Comparison of ENCODE assay signal across 17 mouse cellular contexts in genomic region chr4:132406393-132407189, GRCm38 (mm10). TPM values are rescaled to one million over a fixed set of nuclear protein-coding genes. Genes with fewer than 3 reads are reported as not detected.
A peak's percentile ranks its signal among the peaks of the same experiment; 100 is the strongest.
DNase-seq lines count a peak whose midpoint lies in the region; ATAC-seq and TF ChIP-seq lines count a peak whose summit lies in the region.
"Had no signal": no experiment of that assay in that cellular context is flagged by ENCODE, and none has a peak within 500 bp of the region (broad histone marks: within the 10 kb centered on the region; RNA-seq: fewer than 3 reads in every experiment).

No protein-coding gene starts in this region.

- TF ChIP-seq CTCF in midbrain, postnatal 0 days (IDR thresholded peaks at IDR 0.05): no peak

- no peak overlapping the region for H3K4me3 ChIP-seq in heart, embryonic 16.5 days (ENCODE audit: low read length)
- no peak overlapping the region for H3K4me3 ChIP-seq in midbrain, postnatal 0 days (ENCODE audit: low read depth, low read length)
- H3K4me3 ChIP-seq: limb, embryonic 15.5 days; megakaryocyte, embryonic 14.5 days; neural tube, embryonic 15.5 days had no signal

- ATAC-seq in heart, embryonic 16.5 days (replicated peaks; ENCODE audit: extremely low read depth, insufficient read depth, low FRiP score): no peak
- ATAC-seq in midbrain, postnatal 0 days (ENCODE audit: low FRiP score): no peak
- ATAC-seq: inflammation-experienced regulatory T-cells, adult 6 months; Patski had no signal

- no peaks in the 10 kb centered on the region for H3K9me3 ChIP-seq in heart, embryonic 16.5 days (replicated peaks; ENCODE audit: control insufficient read depth, low read length)
- no peaks in the 10 kb centered on the region for H3K9me3 ChIP-seq in midbrain, postnatal 0 days (ENCODE audit: low read length)
- H3K9me3 ChIP-seq: limb, embryonic 15.5 days; megakaryocyte, embryonic 14.5 days; neural tube, embryonic 15.5 days had no signal

- H3K4me2 ChIP-seq in heart, embryonic 16.5 days (ENCODE audit: low read depth, low read length): no peak overlapping the region
- no peak overlapping the region for H3K4me2 ChIP-seq in midbrain, postnatal 0 days (ENCODE audit: low read depth, low read length, poor library complexity, severe bottlenecking)
- H3K4me2 ChIP-seq: limb, embryonic 15.5 days; neural tube, embryonic 15.5 days had no signal

- H3K27me3 ChIP-seq in heart, embryonic 16.5 days (ENCODE audit: control insufficient read depth, insufficient read depth, low read length): no peaks in the 10 kb centered on the region
- no peaks in the 10 kb centered on the region for H3K27me3 ChIP-seq in midbrain, postnatal 0 days (ENCODE audit: insufficient read depth, low read length)
- H3K27me3 ChIP-seq: limb, embryonic 15.5 days; megakaryocyte, embryonic 14.5 days; neural tube, embryonic 15.5 days; Patski had no signal

- DNase-seq in heart, adult 8-10 months (ENCODE audit: low spot score): no peak
- DNase-seq in kidney, postnatal 25 days: peak; percentile 38 to 60
- no peak for DNase-seq in kidney, postnatal 4 days
- DNase-seq in NIH3T3 (ENCODE audit: low read depth): peak; percentile 55
- peak; percentile 83 for DNase-seq in adrenal gland, postnatal 14 days
- no peak for DNase-seq in retina, postnatal 1 day
- no peak for DNase-seq in midbrain, postnatal 0 days (ENCODE audit: low spot score)
- DNase-seq: cerebellum, postnatal 10 days; layer of hippocampus, adult 9-11 months; right cerebral cortex, postnatal 4 days; thymus, postnatal 25 days had no signal

- no peak overlapping the region for H3K9ac ChIP-seq in heart, embryonic 16.5 days (ENCODE audit: low read length)
- H3K9ac ChIP-seq in midbrain, postnatal 0 days (replicated peaks; ENCODE audit: low read length, poor library complexity, severe bottlenecking): no peak overlapping the region
- H3K9ac ChIP-seq: limb, embryonic 15.5 days; neural tube, embryonic 15.5 days had no signal

- WGBS in heart, embryonic 16.5 days: 53% methylated on average over 13 of the region's 13 CpGs
- 79% methylated on average over 13 of the region's 13 CpGs for WGBS in midbrain, postnatal 0 days

- H3K27ac ChIP-seq in heart, embryonic 16.5 days (ENCODE audit: low read length): peak overlapping the region; percentile 28; the same call in 1 of the 2 replicates
- no peak overlapping the region for H3K27ac ChIP-seq in midbrain, postnatal 0 days (ENCODE audit: low read depth, low read length)
- H3K27ac ChIP-seq: limb, embryonic 15.5 days; neural tube, embryonic 15.5 days had no signal

- H3K36me3 ChIP-seq in heart, embryonic 16.5 days (ENCODE audit: control insufficient read depth, insufficient read depth): no peaks in the 10 kb centered on the region
- no peaks in the 10 kb centered on the region for H3K36me3 ChIP-seq in midbrain, postnatal 0 days (ENCODE audit: insufficient read depth, low read length)
- H3K36me3 ChIP-seq: neural tube, embryonic 15.5 days had no signal

- peaks cover 14% of the 10 kb centered on the region for H3K4me1 ChIP-seq in heart, embryonic 16.5 days (ENCODE audit: control insufficient read depth, insufficient read depth, low read length)
- H3K4me1 ChIP-seq in midbrain, postnatal 0 days (ENCODE audit: insufficient read depth, low read length): no peaks in the 10 kb centered on the region
- H3K4me1 ChIP-seq: limb, embryonic 15.5 days; neural tube, embryonic 15.5 days had no signal

RNA-seq across cellular contexts. Expression of gene Phactr4, which starts 15.7 kb away (rescaled TPM):
- 15.8 and 16.5 TPM in 2 replicates for polyA plus RNA-seq in heart, embryonic 16.5 days (2015; fragmentation: Nextera tagmentation; extraction: Ambion mirVana)
- total RNA-seq in heart, adult 8-10 months (2022): 10 to 100 TPM; 20.7 to 23.9 (median 23.1) TPM
- total RNA-seq in adrenal gland, postnatal 14 days (2021): 40.3 and 46.2 TPM in 2 replicates
- total RNA-seq in midbrain, postnatal 0 days (2014; rRNA removed): 3.8 and 4.8 TPM in 2 replicates
- 4.8 and 4.9 TPM in 2 replicates for polyA plus RNA-seq in midbrain, postnatal 0 days (2015; fragmentation: Nextera tagmentation; extraction: Ambion mirVana)

RNA-seq across cellular contexts. Expression of gene Rcc1, which starts 53.2 kb away (rescaled TPM):
- 41.7 and 44.4 TPM in 2 replicates for polyA plus RNA-seq in heart, embryonic 16.5 days (2015; fragmentation: Nextera tagmentation; extraction: Ambion mirVana)
- total RNA-seq in heart, adult 8-10 months (2022): 1 to 10 TPM; 5.9 to 7.8 (median 7.4) TPM
- total RNA-seq in adrenal gland, postnatal 14 days (2021): 20.6 and 24.9 TPM in 2 replicates
- total RNA-seq in midbrain, postnatal 0 days (2014; rRNA removed): 18.7 and 23.4 TPM in 2 replicates
- 21.7 and 21.9 TPM in 2 replicates for polyA plus RNA-seq in midbrain, postnatal 0 days (2015; fragmentation: Nextera tagmentation; extraction: Ambion mirVana)

RNA-seq across cellular contexts. Expression of gene Med18, which starts 57.1 kb away (rescaled TPM):
- polyA plus RNA-seq in heart, embryonic 16.5 days (2015; fragmentation: Nextera tagmentation; extraction: Ambion mirVana): 14.5 and 15.9 TPM in 2 replicates
- 1 to 10 TPM; 2.5 to 4.7 (median 4.1) TPM for total RNA-seq in heart, adult 8-10 months (2022)
- 7.8 and 10.7 TPM in 2 replicates for total RNA-seq in adrenal gland, postnatal 14 days (2021)
- 14.3 and 17.5 TPM in 2 replicates for total RNA-seq in midbrain, postnatal 0 days (2014; rRNA removed)
- 13.0 and 13.1 TPM in 2 replicates for polyA plus RNA-seq in midbrain, postnatal 0 days (2015; fragmentation: Nextera tagmentation; extraction: Ambion mirVana)

Comparison
In these comparisons a context has a peak if more than half of its experiments do, and no peak if none do; other contexts are left out.
1. DNase-seq: peak in kidney, postnatal 25 days (2 of 2), NIH3T3 (single experiment) and adrenal gland, postnatal 14 days (single experiment); none in heart, adult 8-10 months (single experiment), kidney, postnatal 4 days (0 of 2), retina, postnatal 1 day (single experiment) and midbrain, postnatal 0 days (single experiment).